Mouse (Mus musculus) adrenal gland, postnatal 14 days (tissue): ENCODE measurements at regions not wholly inside any gene's neighbourhood (a gene's known extent, or its start where the extent isn't known, plus 50 kb on each side); places are given as distances from the start of the nearest gene placed in this dataset.
"Not testable (repeated sequence)": the region's sequence is repeated elsewhere in the genome, so short reads cannot be mapped to it uniquely, and the experiment has no call there.

Experiments
- DNase-seq: peaks from one replicate; pipeline ENCODE4 v3.0.0; 2021; ENCODE audit warnings: mixed read lengths

- no peak for DNase-seq
Measured at GRCm38 (mm10) chr2:63580489-63581139, 396.5 kb upstream of the Kcnh7 start.

DNA sequence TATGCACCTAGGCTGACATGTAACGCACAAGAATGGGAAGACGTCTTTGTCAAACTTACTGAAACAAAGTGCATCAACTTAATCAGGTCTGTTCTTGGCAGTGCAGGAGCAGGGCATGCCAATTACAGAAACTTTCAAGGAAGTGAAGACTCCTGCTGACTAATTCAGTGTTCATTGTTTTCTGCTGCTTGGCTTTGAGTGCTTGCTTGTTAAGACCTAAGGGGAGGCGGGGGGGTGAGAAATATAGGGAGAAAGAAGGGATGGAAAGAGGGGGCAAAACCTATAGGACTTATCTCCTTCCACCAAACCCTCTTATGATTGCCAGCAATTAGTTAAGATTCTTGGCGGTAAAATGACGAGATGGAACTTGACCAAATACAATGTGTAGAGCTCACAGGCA, 391.1 kb upstream of the Kcnh7 start:
- DNase-seq = no peak

DNA sequence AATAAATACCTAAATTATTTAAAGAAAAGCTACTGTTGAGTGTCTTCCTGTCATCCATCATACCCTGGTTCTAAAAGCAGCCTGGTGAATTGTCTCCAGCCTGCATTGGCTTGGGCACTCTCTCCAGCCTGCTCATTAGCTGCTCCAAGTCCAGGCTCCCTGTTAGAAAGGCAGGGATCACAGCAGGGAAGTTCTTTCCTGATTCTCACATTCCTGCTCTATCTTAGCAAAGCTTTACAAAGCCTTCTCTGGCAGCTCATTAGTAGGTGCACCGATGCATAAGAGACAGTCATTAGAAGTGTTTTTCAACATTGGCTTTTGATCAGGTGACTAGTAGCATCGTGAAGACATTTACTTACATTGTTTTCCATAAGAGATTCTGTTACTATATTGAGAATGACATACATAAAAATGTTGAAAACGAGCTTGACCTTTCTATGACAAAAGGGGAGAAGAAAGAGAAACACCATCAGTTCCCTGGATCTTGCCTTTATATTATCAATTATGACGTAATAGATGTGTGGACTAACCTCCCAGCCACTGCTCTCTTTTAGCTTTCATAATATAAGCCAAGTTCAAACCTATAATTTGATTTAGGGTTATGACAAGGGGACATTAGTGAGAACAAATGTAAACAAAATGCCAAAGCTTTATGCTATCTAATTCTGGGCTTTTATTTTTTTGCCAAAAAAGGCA, 390.1 kb upstream of the Kcnh7 start:
- DNase-seq = no peak

GRCm38 (mm10) chr2:63573015-63573807, 389.1 kb upstream of the Kcnh7 start:
- DNase-seq = no peak

DNA sequence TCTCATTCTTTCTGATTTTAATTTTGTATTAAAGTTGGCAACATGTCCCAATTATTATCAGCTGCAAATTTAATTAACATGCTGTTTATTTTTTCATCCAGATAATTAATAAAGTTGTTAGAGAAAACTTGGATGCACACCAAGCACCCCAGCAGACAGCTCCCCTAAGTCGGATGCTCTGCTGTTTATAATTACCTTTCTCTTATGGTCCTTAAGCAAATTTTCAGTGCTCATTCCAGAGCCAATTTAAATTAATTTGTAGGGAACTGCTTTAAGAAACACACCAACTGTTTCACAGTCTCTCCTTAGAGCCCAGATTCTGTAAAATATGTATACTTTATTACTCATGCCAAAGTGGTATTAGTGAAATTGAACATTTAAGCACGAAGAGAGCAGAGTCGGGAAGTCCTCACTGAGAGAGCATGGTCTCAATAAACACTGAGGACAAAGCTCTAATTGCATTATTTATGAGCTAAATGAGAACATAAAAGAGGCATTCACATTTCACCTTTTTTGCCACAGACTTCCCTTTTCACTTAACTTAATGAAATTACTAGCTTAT, 372.9 kb upstream of the Kcnh7 start:
- DNase-seq = no peak

GRCm38 (mm10) chr2:63541836-63542235, 357.7 kb upstream of the Kcnh7 start:
- DNase-seq = not testable (repeated sequence)

- no peak for DNase-seq
Measured at GRCm38 (mm10) chr2:63518534-63518933, 334.4 kb upstream of the Kcnh7 start.

DNA sequence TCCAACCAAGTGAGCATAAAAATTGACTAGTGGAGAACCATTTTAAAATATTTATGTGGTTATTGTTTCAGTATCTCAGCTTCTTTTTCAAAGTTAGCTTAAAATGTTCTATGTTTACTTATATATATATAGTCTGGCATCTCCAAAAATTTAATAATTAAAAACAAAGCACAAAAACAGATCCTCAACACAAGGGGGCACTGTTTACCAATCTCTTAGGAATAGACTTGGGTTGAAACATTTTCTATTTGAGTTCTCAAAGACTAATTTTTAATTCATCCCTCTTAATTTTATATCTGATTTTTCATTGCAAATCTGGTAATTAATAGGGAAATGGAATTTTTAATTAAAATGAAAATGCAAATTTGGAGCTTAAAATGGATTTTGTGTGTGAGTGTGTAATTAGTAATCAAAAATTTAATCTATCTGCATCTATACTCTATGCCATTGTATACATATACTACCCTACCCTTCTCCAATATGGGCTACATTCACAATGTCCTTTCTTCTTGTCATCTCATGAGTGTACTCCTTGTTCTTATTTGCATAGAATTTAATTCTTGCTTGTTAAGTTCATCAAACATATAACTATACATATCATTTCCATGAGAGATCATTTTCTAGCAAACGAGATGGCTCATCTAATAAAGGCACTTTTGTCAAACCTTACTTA, 329.6 kb upstream of the Kcnh7 start:
- no peak for DNase-seq

DNA sequence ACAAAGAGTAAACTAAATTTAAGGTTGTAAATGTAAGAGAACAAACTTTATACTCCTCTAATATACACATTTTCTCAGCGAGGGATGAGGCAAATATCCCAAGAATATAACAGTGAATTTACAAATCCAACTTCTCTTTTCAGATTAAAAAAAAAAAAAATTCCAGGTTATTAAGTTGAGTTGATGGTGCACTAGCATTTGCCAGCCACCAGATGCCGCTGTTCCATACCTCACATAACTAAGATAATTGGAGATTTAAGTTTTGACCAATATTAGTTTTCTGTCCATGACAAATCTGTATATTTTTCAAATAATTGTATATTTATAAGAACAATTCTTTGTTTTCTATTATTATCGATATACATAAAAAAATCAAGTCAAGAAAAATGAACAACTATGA, 319.9 kb upstream of the Kcnh7 start:
- peak; percentile 13 for DNase-seq

- no peak for DNase-seq
Measured at GRCm38 (mm10) chr2:63476411-63476810, 292.3 kb upstream of the Kcnh7 start.

DNA sequence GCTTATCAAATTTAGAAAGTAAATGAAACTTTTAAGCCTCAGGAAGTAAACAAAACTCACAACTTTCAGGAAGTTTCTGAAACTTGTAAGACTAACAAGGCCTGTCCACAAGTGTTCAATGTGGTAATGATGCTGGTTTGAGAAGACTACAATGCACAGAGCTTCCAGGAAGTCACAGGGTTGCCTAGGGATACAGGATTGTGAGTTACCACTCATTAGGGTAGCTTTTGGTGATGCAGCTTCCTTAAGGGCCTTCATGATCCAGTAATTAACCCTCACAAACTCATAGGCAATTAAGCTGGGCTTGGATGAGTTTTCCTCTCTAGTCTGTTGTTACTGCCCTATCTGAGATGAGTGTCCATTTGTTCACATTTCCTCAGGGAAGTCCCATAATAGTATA, 291.2 kb upstream of the Kcnh7 start:
- DNase-seq = no peak

- DNase-seq = peak; percentile 23
Measured at GRCm38 (mm10) chr2:63473699-63474098, 289.6 kb upstream of the Kcnh7 start.

- DNase-seq = no peak
Measured at GRCm38 (mm10) chr2:63472248-63472647, 288.2 kb upstream of the Kcnh7 start.

GRCm38 (mm10) chr2:63459112-63459511, 275.0 kb upstream of the Kcnh7 start:
- no peak for DNase-seq

- no peak for DNase-seq
Measured at GRCm38 (mm10) chr2:63454263-63455011, 270.4 kb upstream of the Kcnh7 start.

GRCm38 (mm10) chr2:63452891-63453290, 268.8 kb upstream of the Kcnh7 start:
- DNase-seq = no peak

DNA sequence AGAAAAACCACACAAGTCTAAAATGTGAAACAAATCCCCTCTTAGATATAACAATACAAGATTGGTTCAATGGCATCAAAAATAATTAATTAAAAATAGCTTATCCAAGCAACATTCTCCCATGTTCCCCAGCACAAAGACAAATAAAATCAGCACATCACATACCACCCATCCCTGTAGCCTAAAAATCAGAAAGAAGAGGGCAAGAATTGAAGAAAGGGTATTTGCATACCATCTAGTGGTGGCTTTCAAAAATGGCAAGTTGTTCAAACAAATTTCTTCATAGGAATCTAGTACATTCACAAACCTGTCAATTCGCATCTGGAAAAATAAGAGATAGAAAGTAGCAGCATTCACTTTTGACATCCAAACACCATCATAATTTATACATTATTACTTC, 268.1 kb upstream of the Kcnh7 start:
- DNase-seq = no peak

DNA sequence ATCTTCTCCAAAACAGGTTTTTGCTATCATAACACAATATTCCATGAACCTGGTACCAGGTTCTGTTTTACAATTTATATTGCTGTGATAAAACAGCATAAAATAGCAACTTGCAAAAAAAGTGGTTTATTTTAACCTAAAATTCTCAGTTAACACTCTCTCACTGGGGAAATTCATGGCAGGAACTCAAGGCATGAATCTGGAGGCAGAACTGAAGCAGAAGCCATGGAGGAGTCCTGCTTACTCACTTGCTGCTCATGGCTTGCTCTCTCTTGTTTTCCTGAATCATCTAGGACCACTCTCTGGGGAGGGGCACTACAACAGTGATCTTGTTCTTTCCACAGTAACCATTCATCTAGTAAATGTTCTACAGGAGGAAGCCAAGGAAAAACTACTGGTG, 250.2 kb upstream of the Kcnh7 start:
- no peak for DNase-seq

GRCm38 (mm10) chr2:63405405-63405804, 221.3 kb upstream of the Kcnh7 start:
- DNase-seq = no peak
